Mouse (Mus musculus) G1E-ER4 (cell line): ENCODE results near the gene Qpctl. TPM values are rescaled to one million over a fixed set of nuclear protein-coding genes. Genes with fewer than 3 reads are reported as not detected.

Experiments used
- GATA1 ChIP-seq: IDR thresholded peaks from one replicate; pipeline ENCODE4 v1.8.0; 2012; ENCODE audit warnings: low read length, inconsistent platforms
- polyA plus RNA-seq: library from polyadenylated mRNA; stranded (reverse); fragments of >175 nt; gene quantifications from 2 replicates; pipeline ENCODE4 v1.2.3, GENCODE M21; 2012

Qpctl gene
- polyA plus RNA-seq, result 11.6 and 11.8 TPM in 2 replicates

GRCm38 (mm10) chr7:19148875-19149541, at the start of gene Qpctl:
Gene Qpctl, minus strand, starts transcription at chr7:19149291.
- TF ChIP-seq GATA1, result no peak

GRCm38 (mm10) chr7:19197985-19198384, 48.9 kb upstream of the Qpctl start:
- no peak for TF ChIP-seq GATA1

DNA sequence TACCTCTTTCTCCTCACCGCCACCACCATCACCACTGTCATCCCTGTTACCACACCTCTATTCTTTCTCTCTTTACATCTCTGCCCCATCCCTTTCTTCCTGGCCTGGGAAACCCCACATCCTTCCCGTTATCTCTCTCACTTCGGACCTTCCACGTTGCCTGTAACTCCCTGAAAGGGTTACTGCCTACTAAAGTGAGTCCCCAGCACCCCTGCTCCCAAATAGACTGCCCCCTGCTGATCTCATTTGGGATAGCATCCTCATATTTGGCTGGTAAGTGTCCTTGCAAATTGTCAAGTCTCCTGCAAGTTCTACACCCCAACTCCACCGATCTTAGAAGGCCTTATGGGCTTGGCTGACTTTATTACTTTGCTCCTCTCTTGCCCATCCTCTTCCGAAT, 47.6 kb upstream of the Qpctl start:
- no peak for TF ChIP-seq GATA1

DNA sequence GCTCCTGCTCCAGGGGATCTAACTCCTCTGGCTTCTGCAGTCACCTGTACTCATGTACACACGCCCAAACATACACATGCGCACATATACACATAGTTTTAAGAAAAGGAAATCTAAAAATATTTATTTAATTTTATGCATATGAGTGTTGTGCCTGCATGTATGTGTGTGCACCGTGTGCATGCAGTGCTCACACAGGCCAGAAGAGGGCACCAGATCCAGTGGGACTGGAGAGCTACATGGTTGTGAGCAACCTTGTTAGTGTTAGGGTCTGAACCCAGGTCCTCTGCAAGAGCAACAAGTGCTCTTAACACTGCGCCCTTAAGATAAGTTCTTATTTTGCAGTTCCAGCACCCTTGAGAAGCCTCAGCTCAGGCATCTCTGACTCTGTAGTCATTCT, 45.6 kb upstream of the Qpctl start:
- TF ChIP-seq GATA1, result no peak

DNA sequence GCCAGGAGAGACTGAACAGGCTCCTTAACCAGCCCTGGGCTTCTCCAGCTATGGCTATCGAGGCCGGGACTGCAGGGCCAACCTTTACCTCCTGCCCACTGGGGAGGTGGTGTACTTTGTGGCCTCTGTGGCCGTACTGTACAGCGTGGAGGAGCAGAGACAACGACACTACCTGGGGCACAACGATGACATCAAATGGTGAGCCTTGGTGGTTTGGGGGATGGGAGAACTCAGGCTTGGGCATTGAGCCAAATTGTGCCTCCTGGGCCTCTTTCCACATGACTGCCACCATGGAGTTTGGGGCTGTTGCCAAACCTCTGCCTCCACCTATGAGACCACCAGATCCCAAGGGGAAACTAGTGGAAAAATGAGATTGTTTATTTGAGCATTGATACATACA, 35.7 kb upstream of the Qpctl start:
- TF ChIP-seq GATA1, result no peak

DNA sequence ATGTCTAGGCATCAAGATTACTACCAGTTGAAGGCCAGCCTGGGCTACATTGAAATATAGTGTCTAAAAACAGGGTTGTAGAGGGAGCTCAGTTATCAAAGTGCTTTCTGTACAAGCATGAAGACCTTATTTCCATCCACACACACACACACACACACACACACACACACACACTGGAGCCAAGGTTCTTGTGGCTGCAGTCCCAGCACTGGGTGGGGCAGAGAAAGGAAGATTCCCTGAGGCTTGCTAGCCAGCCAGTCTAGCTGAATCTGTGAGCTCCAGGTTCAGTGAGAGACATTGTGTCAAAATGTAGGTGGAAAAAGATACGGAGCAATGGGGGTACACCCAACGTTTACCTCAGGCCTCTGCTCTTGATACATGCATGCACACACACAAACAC, 35.2 kb upstream of the Qpctl start:
- TF ChIP-seq GATA1, result no peak

- no peak for TF ChIP-seq GATA1
These were observed 31.9 kb upstream of the Qpctl start for GRCm38 (mm10) chr7:19180862-19181429.

GRCm38 (mm10) chr7:19179936-19180335, 30.8 kb upstream of the Qpctl start:
- no peak for TF ChIP-seq GATA1

GRCm38 (mm10) chr7:19179173-19179572, 30.1 kb upstream of the Qpctl start:
- no peak for TF ChIP-seq GATA1

DNA sequence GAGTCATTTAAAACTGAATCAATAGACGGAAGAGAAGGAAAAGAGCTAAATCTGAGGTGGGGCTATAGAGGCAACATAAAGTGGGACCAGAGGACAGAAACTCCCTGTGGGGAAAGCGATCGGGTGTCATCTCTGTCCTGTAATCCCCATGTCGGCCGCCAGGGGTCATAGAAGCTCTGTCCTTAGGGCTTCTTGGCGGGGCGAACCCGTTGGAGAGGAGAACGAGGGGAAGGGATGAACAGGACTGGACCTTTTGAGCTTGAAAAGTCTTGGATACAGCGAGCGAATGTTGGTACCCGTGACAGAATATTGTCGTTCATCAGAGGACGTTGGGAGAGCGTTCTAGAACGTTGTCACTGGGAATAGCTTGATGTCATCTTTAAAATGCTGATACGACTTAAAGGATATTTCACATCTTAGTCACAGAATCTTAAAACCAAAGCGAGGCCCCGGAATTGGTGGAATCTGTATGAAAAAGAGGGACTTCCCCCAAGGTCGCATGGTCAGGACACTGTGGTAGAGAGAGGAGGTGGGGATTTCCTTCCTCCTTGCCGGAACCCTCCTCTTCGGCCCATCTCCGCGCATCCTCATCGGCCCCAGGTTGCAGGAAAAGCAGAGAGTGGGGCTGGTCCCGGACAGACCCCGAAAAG, 29.5 kb upstream of the Qpctl start:
- TF ChIP-seq GATA1, result no peak

DNA sequence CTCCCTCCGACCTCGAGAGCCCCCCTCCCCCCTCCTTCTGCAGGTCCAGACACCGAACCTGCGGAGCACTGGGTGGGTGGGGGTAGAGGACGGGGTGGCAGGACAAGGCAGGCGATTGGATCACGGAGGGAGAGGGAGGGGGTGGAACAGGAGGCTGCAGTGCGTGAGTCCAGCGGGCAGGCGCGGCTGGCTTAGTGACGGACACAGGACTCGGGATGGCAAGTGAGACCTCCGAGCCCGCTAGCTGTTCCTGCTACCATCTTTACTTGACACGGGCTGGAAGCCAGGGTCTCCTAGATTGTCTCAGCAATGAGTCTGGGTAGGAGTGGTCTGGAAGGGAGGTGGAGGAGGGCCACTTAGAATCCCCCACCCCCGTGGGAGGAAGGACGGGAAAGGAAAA, 28.9 kb upstream of the Qpctl start:
- TF ChIP-seq GATA1, result no peak

DNA sequence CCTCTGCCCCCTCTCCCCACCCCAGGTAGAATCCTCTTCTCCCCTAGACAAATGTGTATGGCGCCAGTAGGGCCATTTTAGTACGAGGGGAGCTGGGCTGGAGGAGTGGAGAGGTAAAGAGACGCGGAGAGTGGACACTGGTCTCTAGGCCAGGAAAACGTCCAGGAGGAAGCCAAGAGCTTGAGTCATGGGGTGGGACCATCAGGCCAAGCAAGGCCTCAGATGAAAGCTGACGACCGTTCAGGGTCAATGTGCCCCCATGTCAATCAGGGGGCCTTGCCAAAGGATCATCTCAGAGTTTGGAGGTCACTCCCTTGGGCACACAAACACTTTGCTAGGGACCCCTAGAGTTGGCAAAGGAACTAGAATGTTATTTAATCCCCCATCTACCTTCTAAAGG, 28.1 kb upstream of the Qpctl start:
- no peak for TF ChIP-seq GATA1

DNA sequence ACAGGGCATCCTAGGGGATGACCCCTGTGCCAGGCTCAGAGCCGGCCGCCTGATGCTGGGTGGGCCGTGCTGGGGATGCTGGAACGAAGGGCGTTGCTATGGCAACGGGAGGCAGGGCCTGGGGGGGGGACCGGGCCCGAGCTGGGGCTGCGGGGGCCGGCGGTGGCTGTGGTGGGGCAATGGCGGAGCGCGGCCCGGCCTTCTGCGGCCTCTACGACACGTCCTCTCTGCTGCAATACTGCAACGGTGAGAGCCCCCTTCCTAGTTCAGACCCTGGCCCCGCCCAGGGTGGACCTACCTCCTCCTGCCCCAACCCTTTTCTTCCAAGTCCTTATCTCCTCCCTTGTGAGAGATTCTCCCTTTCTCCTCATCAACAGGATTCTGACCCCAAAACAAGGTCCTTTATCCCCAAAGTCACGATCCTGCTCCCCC, 27.4 kb upstream of the Qpctl start:
- TF ChIP-seq GATA1, result no peak

GRCm38 (mm10) chr7:19175708-19176515, 26.8 kb upstream of the Qpctl start, which contains the start of gene Eml2:
Gene Eml2, plus strand, starts transcription at chr7:19176421.
- TF ChIP-seq GATA1, result no peak

GRCm38 (mm10) chr7:19172874-19173273, 23.8 kb upstream of the Qpctl start:
- no peak for TF ChIP-seq GATA1

DNA sequence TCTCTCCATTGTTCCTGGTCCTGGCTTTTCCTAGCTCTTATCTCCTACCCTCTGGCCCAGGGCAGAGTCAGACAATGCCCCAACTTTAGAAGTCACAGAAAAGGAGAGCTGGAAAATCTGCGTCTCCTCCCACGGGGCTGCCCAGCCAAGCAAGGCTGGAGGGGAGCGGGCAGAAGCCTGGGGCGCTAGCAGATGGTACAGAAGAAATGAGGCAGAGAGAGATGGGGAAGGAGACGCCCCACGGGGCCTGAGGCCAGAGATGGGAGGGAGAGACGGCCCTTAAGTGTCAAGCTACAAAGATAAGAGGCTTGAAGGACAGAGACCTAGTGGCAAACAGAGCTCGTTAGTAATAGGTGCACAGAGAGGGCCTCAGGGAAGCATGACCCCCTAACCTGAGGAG, 22.7 kb upstream of the Qpctl start:
- TF ChIP-seq GATA1, result no peak

DNA sequence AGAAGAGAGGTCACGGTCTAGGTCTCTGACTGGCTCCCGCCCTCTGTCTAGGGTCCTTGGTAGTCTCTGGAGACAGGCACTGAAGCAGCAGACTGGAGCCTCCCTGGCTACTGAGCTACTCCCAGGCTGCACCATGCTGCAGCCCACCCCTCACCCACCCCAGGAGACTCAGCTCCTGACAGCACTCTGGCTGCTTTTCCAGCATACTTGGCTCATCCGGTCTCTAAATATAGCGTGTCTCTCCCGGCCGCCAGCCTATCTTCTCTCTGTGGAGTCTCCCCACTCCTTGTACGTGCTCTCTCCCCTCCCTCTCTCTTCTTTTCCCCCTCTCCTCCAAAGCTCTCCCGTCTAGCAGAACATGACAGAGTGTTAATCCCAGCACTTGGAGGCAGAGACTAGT, 21.1 kb upstream of the Qpctl start:
- no peak for TF ChIP-seq GATA1
